Mouse (Mus musculus) central nervous system, embryonic 18 days (tissue): Measurements from ENCODE around the gene Aqp1. TPM values are rescaled to one million over a fixed set of nuclear protein-coding genes. Genes with fewer than 3 reads are reported as not detected.

Experiments
- polyA plus RNA-seq: library from polyadenylated mRNA; depleted of rRNA; stranded (reverse); fragments of >200 nt; gene quantifications from 2 replicates; pipeline ENCODE4 v1.2.3, GENCODE M21; 2012; rRNA removed

Gene Aqp1
- polyA plus RNA-seq: 8.4 and 17.1 TPM in 2 replicates

GRCm38 (mm10) chr6:55335989-55336514, at the start of gene Aqp1:
Gene Aqp1 (plus strand): TSS chr6:55336432.

DNA sequence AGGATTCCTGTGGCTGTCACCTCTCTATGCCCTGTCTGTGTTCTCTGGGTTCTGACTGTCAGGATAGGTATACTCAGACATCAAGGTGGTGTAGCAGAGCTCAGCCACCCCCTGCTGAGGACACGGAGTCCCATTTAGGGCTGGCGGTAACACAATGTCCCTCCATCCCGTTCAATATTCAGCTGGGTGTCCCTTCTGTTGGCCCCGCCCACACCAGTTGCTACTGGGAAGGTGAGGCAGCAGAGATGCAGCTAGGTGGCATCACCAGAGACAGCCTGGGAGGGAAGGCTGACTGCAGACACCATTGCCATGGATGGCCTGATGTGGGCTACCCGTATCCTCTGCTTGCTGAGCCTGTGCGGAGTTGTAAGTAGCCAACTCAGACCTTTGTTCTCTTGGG, 39.8 kb downstream of the Aqp1 start, which contains the start of gene Ghrhr:
Ghrhr (plus strand) TSS at position 220 of the 400 bp plus-strand sequence.

Other genes with a start within 250 kb of the Aqp1 start
- gene Crhr2, start 203.4 kb upstream of the Aqp1 start, polyA plus RNA-seq: 2.9 and 3.1 TPM in 2 replicates
- gene Inmt, start 161.4 kb upstream of the Aqp1 start, polyA plus RNA-seq: not detected in 2 replicates
- gene Mindy4, start 133.0 kb upstream of the Aqp1 start, polyA plus RNA-seq: 12.8 and 13.0 TPM in 2 replicates
- gene Ghrhr, start 39.9 kb downstream of the Aqp1 start, polyA plus RNA-seq: not detected in 2 replicates
- 68.3 and 68.9 TPM in 2 replicates for gene Adcyap1r1, start 115.5 kb downstream of the Aqp1 start, polyA plus RNA-seq